Mouse (Mus musculus): ENCODE results near the gene Bcap31. TPM values are rescaled to one million over a fixed set of nuclear protein-coding genes. Genes with fewer than 3 reads are reported as not detected.

Gene Bcap31
- polyA plus RNA-seq, 1 experiment from 2014 or later, result 325 TPM

DNA sequence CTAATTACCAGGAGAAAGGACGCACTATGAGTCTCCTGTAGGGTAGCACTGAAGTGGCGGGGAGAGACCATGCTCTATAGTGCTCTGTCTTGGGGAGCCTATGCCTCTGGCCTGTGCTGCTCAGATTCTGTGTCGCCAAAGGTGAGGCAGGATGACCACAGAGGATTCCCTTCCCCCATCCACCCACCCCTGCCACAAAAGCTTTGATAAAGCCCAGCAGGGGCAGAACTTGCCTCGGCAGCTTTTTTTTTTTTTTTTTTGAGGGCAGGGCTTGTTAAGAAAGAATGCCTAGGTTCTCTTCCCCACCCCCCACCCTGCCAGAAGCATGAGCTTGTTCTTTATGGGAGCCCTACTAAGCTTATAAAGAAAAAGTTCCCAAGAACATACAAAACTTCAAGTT lies 70.9 kb downstream of the Bcap31 start:
- H3K36me3 ChIP-seq (ENCODE audit: control insufficient read depth, insufficient read depth, low read length), result no peaks in the 10 kb centered on the region
- ATAC-seq, result no peak
- H3K9ac ChIP-seq (ENCODE audit: low read depth, low read length), result no peak overlapping the region
- WGBS, result 35% methylated on average over 4 of the region's 4 CpGs
- no peaks in the 10 kb centered on the region for H3K9me3 ChIP-seq (ENCODE audit: control insufficient read depth, low read length)
- no peaks in the 10 kb centered on the region for H3K4me1 ChIP-seq (ENCODE audit: control insufficient read depth, insufficient read depth, low read length)
- no peak overlapping the region for H3K4me3 ChIP-seq (ENCODE audit: low read length)
- no peak overlapping the region for H3K4me2 ChIP-seq (ENCODE audit: low read depth, low read length)
- no peaks in the 10 kb centered on the region for H3K27me3 ChIP-seq (replicated peaks; ENCODE audit: control insufficient read depth, insufficient read depth, low read length)
- no peak overlapping the region for H3K27ac ChIP-seq (ENCODE audit: low read length)

DNA sequence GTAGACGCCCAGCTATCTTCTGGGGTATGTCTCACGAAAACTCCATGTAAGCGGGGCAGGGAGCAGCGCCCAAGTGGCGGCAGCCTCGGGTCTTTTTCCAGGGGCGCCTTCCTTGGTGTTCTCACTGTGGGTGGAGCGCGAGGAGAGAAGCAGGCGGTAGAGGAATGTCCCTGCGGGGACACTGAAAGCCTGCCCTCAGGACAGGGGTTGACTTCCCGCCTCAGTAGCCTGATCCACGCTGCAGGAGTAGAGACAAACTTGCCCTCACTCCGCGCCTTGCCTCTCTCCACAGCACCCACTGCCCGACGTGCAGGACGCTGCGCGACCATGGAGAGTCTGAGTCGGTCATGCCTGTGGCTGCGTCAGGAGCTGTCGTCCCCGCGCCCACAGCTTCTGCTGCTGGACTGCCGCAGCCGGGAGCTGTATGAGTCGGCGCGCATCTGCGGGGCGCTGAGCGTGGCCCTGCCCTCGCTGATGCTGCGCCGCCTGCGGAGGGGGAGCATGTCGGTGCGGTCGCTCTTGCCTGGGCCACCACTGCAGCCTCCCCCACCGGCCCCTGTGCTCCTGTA lies 76.0 kb downstream of the Bcap31 start:
- Histone ChIP-seq H3K4me2 (ENCODE audit: low read depth, low read length) (peak overlapping the region; percentile 71), H3K36me3 (ENCODE audit: control insufficient read depth, insufficient read depth, low read length) (no peaks in the 10 kb centered on the region), H3K9ac (ENCODE audit: low read depth, low read length) (peak overlapping the region; percentile 63), H3K9me3 (ENCODE audit: control insufficient read depth, low read length) (no peaks in the 10 kb centered on the region), H3K4me1 (ENCODE audit: control insufficient read depth, insufficient read depth, low read length) (no peaks in the 10 kb centered on the region), H3K27me3 (replicated peaks; ENCODE audit: control insufficient read depth, insufficient read depth, low read length) (peaks cover 23% of the 10 kb centered on the region), H3K4me3 (ENCODE audit: low read length) (peak overlapping the region; percentile 45), H3K27ac (ENCODE audit: low read length) (no peak overlapping the region)
- peak; percentile 17; the same call in 1 of the 2 replicates for ATAC-seq
- WGBS, result 19% methylated on average over 41 of the region's 41 CpGs

GRCm38 (mm10) chrX:73639255-73639675 lies 76.7 kb downstream of the Bcap31 start, which contains the start of gene Dusp9:
TSS of gene Dusp9 (plus strand) at chrX:73639419.
- Histone ChIP-seq H3K4me2 (ENCODE audit: low read depth, low read length) (peak within 1 kb of the TSS; percentile 71), H3K4me3 (ENCODE audit: low read length) (peak within 1 kb of the TSS; percentile 45), H3K27me3 (replicated peaks; ENCODE audit: control insufficient read depth, insufficient read depth, low read length) (peaks cover 29% of the 10 kb centered on the region), H3K36me3 (ENCODE audit: control insufficient read depth, insufficient read depth, low read length) (no peaks in the 10 kb centered on the region), H3K4me1 (ENCODE audit: control insufficient read depth, insufficient read depth, low read length) (no peaks in the 10 kb centered on the region), H3K27ac (ENCODE audit: low read length) (no peak within 1 kb of the TSS), H3K9ac (ENCODE audit: low read depth, low read length) (peak within 1 kb of the TSS; percentile 63), H3K9me3 (ENCODE audit: control insufficient read depth, low read length) (no peaks in the 10 kb centered on the region)
- WGBS, result 16% methylated on average over 25 of the region's 28 CpGs
- ATAC-seq, result peak; percentile 90

DNA sequence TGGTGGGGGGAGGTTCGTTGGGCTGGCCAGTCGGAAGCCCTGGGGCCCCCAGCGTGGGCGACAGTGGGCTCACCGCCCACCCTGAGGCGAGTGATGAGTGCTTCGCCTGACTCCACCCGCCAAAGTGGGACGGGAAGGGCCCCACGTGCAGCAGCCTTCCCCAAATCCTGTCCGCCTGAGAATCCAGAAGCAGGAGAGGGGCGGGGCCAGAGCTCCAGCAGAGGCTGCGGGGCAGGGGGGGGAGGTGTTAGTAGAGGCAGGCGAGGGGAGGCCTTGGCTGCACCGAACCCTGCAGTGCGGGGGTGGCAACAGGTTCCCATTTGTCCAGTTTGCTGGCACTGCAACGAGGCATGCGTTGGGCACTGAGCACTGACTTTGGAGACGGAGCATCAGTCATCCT lies 78.6 kb downstream of the Bcap31 start:
- H3K27me3 ChIP-seq (replicated peaks; ENCODE audit: control insufficient read depth, insufficient read depth, low read length), result peaks cover 34% of the 10 kb centered on the region
- H3K4me2 ChIP-seq (ENCODE audit: low read depth, low read length), result peak overlapping the region; percentile 55
- no peaks in the 10 kb centered on the region for H3K4me1 ChIP-seq (ENCODE audit: control insufficient read depth, insufficient read depth, low read length)
- peak overlapping the region; percentile 32 for H3K4me3 ChIP-seq (ENCODE audit: low read length)
- H3K27ac ChIP-seq (ENCODE audit: low read length), result no peak overlapping the region
- no peaks in the 10 kb centered on the region for H3K9me3 ChIP-seq (ENCODE audit: control insufficient read depth, low read length)
- no peaks in the 10 kb centered on the region for H3K36me3 ChIP-seq (ENCODE audit: control insufficient read depth, insufficient read depth, low read length)
- no peak for ATAC-seq
- WGBS, result 17% methylated on average over 19 of the region's 19 CpGs
- peak overlapping the region; percentile 37; the same call in 1 of the 2 replicates for H3K9ac ChIP-seq (ENCODE audit: low read depth, low read length)

Other genes starting within 250 kb of the Bcap31 start
- gene Bgn, start 232.6 kb downstream of the Bcap31 start, polyA plus RNA-seq (2015; fragmentation: Nextera tagmentation; extraction: Ambion mirVana), result 48.1 and 54.3 TPM in 2 replicates
- gene Atp2b3, start 213.1 kb downstream of the Bcap31 start, polyA plus RNA-seq (2015; fragmentation: Nextera tagmentation; extraction: Ambion mirVana), result 0.18 and 0.32 TPM in 2 replicates
- 6.7 and 7.3 TPM in 2 replicates for gene Dusp9, start 76.8 kb downstream of the Bcap31 start, polyA plus RNA-seq (2015; fragmentation: Nextera tagmentation; extraction: Ambion mirVana)
- gene Pnck, start 56.1 kb downstream of the Bcap31 start, polyA plus RNA-seq (2015; fragmentation: Nextera tagmentation; extraction: Ambion mirVana), result 9.8 and 11.4 TPM in 2 replicates
- gene Slc6a8, start 43.0 kb downstream of the Bcap31 start, polyA plus RNA-seq (2015; fragmentation: Nextera tagmentation; extraction: Ambion mirVana), result 7.4 and 9.2 TPM in 2 replicates
- gene Abcd1, start 422 bp upstream of the Bcap31 start, polyA plus RNA-seq (2015; fragmentation: Nextera tagmentation; extraction: Ambion mirVana), result 25.6 and 31.0 TPM in 2 replicates
- 0.33 and 0.46 TPM in 2 replicates for gene Plxnb3, start 40.9 kb upstream of the Bcap31 start, polyA plus RNA-seq (2015; fragmentation: Nextera tagmentation; extraction: Ambion mirVana)
- 0.99 and 1.9 TPM in 2 replicates for gene Srpk3, start 58.2 kb upstream of the Bcap31 start, polyA plus RNA-seq (2015; fragmentation: Nextera tagmentation; extraction: Ambion mirVana)
- 267 and 269 TPM in 2 replicates for gene Idh3g, start 70.7 kb upstream of the Bcap31 start, polyA plus RNA-seq (2015; fragmentation: Nextera tagmentation; extraction: Ambion mirVana)
- gene Ssr4, start 70.9 kb upstream of the Bcap31 start, polyA plus RNA-seq (2015; fragmentation: Nextera tagmentation; extraction: Ambion mirVana), result 269 TPM in 2 replicates
- 0.39 and 0.53 TPM in 2 replicates for gene Pdzd4, start 108.8 kb upstream of the Bcap31 start, polyA plus RNA-seq (2015; fragmentation: Nextera tagmentation; extraction: Ambion mirVana)
- 0.06 and 0.17 TPM in 2 replicates for gene Avpr2, start 175.9 kb upstream of the Bcap31 start, polyA plus RNA-seq (2015; fragmentation: Nextera tagmentation; extraction: Ambion mirVana)
- gene L1cam, start 179.9 kb upstream of the Bcap31 start, polyA plus RNA-seq (2015; fragmentation: Nextera tagmentation; extraction: Ambion mirVana), result 6.9 and 8.8 TPM in 2 replicates
- 5.7 and 6.8 TPM in 2 replicates for gene Arhgap4, start 205.7 kb upstream of the Bcap31 start, polyA plus RNA-seq (2015; fragmentation: Nextera tagmentation; extraction: Ambion mirVana)
- 170 and 184 TPM in 2 replicates for gene Naa10, start 205.8 kb upstream of the Bcap31 start, polyA plus RNA-seq (2015; fragmentation: Nextera tagmentation; extraction: Ambion mirVana)
- gene Renbp, start 214.7 kb upstream of the Bcap31 start, polyA plus RNA-seq (2015; fragmentation: Nextera tagmentation; extraction: Ambion mirVana), result 351 and 523 TPM in 2 replicates